Mouse (Mus musculus) CH12.LX (cell line): ENCODE measurements around the gene Hmgcl. TPM values are rescaled to one million over a fixed set of nuclear protein-coding genes. Genes with fewer than 3 reads are reported as not detected.

Experiments
- DNase-seq: peaks from one replicate; pipeline ENCODE4 v3.0.0-alpha.2; 2013; ENCODE audit errors: extremely low read depth
- H3K27ac ChIP-seq: 2 replicates; pipeline ENCODE4 v1.5.1; 2012; ENCODE audit warnings: low read depth, mild to moderate bottlenecking, control low read depth, moderate library complexity; ENCODE audit not compliant: insufficient read depth
- H3K27me3 ChIP-seq: replicated peaks from 2 replicates; pipeline ENCODE3; 2012; ENCODE audit warnings: inconsistent platforms
- H3K36me3 ChIP-seq, 2 experiments: replicated peaks in 1 of 2; 2 replicates each; pipeline versions ENCODE3 to v1.6.1; 2012; ENCODE audit warnings: inconsistent platforms in 1 of 2, low read length in 1 of 2, mild to moderate bottlenecking in 1 of 2, mixed read lengths in 1 of 2, moderate library complexity in 1 of 2; ENCODE audit not compliant: control insufficient read depth in 1 of 2, insufficient read depth in 1 of 2
- H3K4me1 ChIP-seq, 2 experiments: 2 replicates each; pipeline ENCODE4 v1.6.1; 2012; ENCODE audit warnings: inconsistent platforms in 1 of 2, moderate library complexity in 1 of 2; ENCODE audit not compliant: insufficient read depth in 2 of 2, control insufficient read depth in 1 of 2
- H3K4me2 ChIP-seq: 2 replicates; pipeline ENCODE4 v1.6.1; 2012; ENCODE audit warnings: low read depth, mild to moderate bottlenecking, control low read depth; ENCODE audit not compliant: poor library complexity, insufficient read depth, severe bottlenecking
- H3K4me3 ChIP-seq, 3 experiments: fragments of 150-350 bp in 1 of 3; sonication (generic) in 1 of 3; replicated peaks in 1 of 3; 2 replicates each; pipeline versions ENCODE3 to v1.5.1; 2011 to 2012; ENCODE audit warnings: low read depth in 2 of 3, low read length in 2 of 3, mild to moderate bottlenecking in 2 of 3, moderate library complexity in 2 of 3, control low read depth in 1 of 3, improper control_type of control experiment in 1 of 3, inconsistent platforms in 1 of 3, mixed read lengths in 1 of 3; ENCODE audit not compliant: poor library complexity in 1 of 3
- H3K79me2 ChIP-seq: replicated peaks from 2 replicates; pipeline ENCODE4 v1.6.1; 2012; ENCODE audit warnings: mild to moderate bottlenecking, moderate library complexity; ENCODE audit not compliant: control insufficient read depth, poor library complexity, insufficient read depth, severe bottlenecking; ENCODE audit errors: extremely low read depth
- H3K9ac ChIP-seq: 2 replicates; pipeline ENCODE4 v1.6.1; 2012; ENCODE audit warnings: low read depth, mild to moderate bottlenecking, control low read depth, moderate library complexity; ENCODE audit not compliant: insufficient read depth
- H3K9me3 ChIP-seq: replicated peaks from 2 replicates; pipeline ENCODE3; 2012; ENCODE audit warnings: low read length, inconsistent platforms, mixed read lengths
- CHD2 ChIP-seq: IDR thresholded peaks from 2 replicates; pipeline ENCODE4 v1.6.1; 2011; ENCODE audit warnings: low read length, improper control_type of control experiment
- CTCF ChIP-seq, 2 experiments: IDR thresholded peaks in 1 of 2; conservative IDR thresholded peaks in 1 of 2; 2 replicates each; pipeline ENCODE4 v1.5.1; 2011 to 2012; ENCODE audit warnings: low read depth in 2 of 2, low read length in 2 of 2, improper control_type of control experiment in 1 of 2, inconsistent platforms in 1 of 2, mild to moderate bottlenecking in 1 of 2, moderate library complexity in 1 of 2
- ELF1 ChIP-seq: IDR thresholded peaks from 2 replicates; pipeline ENCODE4 v1.6.1; 2014; ENCODE audit warnings: low read depth, mild to moderate bottlenecking, inconsistent platforms, low read length, improper control_type of control experiment
- EP300 ChIP-seq: IDR thresholded peaks from 2 replicates; pipeline ENCODE4 v1.6.1; 2011; ENCODE audit warnings: low read length, improper control_type of control experiment
- JUND ChIP-seq: conservative IDR thresholded peaks from 2 replicates; pipeline ENCODE4 v1.6.1; 2011; ENCODE audit warnings: low read depth, low read length, improper control_type of control experiment
- KAT2A ChIP-seq: IDR thresholded peaks from 2 replicates; pipeline ENCODE4 v1.6.1; 2012; ENCODE audit warnings: low read length, improper control_type of control experiment, inconsistent platforms; ENCODE audit not compliant: insufficient replicate concordance
- MAX ChIP-seq: IDR thresholded peaks from 2 replicates; pipeline ENCODE4 v1.6.1; 2011; ENCODE audit warnings: low read length, improper control_type of control experiment
- MXI1 ChIP-seq: IDR thresholded peaks from 2 replicates; pipeline ENCODE4 v1.6.1; 2011; ENCODE audit warnings: mild to moderate bottlenecking, low read depth, low read length, improper control_type of control experiment
- NELFE ChIP-seq: IDR thresholded peaks from 2 replicates; pipeline ENCODE4 v1.6.1; 2011; ENCODE audit warnings: low read depth, low read length, improper control_type of control experiment
- NRF1 ChIP-seq: IDR thresholded peaks from 2 replicates; pipeline ENCODE4 v1.6.1; 2014; ENCODE audit warnings: low read depth, mild to moderate bottlenecking, inconsistent platforms, low read length, improper control_type of control experiment, moderate library complexity
- PAX5 ChIP-seq: IDR thresholded peaks from 2 replicates; pipeline ENCODE4 v1.6.1; 2012; ENCODE audit warnings: low read length, inconsistent platforms, mixed read lengths
- POLR2A ChIP-seq: IDR thresholded peaks from 2 replicates; pipeline ENCODE4 v1.6.1; 2011; ENCODE audit warnings: low read depth, mild to moderate bottlenecking, improper control_type of control experiment, low read length
- RAD21 ChIP-seq: IDR thresholded peaks from 2 replicates; pipeline ENCODE4 v1.6.1; 2011; ENCODE audit warnings: low read depth, mild to moderate bottlenecking, low read length, improper control_type of control experiment, moderate library complexity
- RCOR1 ChIP-seq: conservative IDR thresholded peaks from 2 replicates; pipeline ENCODE4 v1.6.1; 2012; ENCODE audit warnings: low read depth, mild to moderate bottlenecking, inconsistent platforms, low read length, improper control_type of control experiment
- SIN3A ChIP-seq: IDR thresholded peaks from 2 replicates; pipeline ENCODE4 v1.6.1; 2012; ENCODE audit warnings: low read length, improper control_type of control experiment, inconsistent platforms
- UBTF ChIP-seq: IDR thresholded peaks from 2 replicates; pipeline ENCODE4 v1.6.1; 2012; ENCODE audit warnings: low read depth, mild to moderate bottlenecking, inconsistent platforms, low read length, improper control_type of control experiment, moderate library complexity
- USF1 ChIP-seq: IDR thresholded peaks from 2 replicates; pipeline ENCODE4 v1.6.1; 2014; ENCODE audit warnings: low read depth, mild to moderate bottlenecking, inconsistent platforms, low read length, improper control_type of control experiment
- USF2 ChIP-seq: conservative IDR thresholded peaks from 2 replicates; pipeline ENCODE4 v1.6.1; 2011; ENCODE audit warnings: low read depth, low read length, improper control_type of control experiment
- ZKSCAN1 ChIP-seq: IDR thresholded peaks from 2 replicates; pipeline ENCODE4 v1.6.1; 2012; ENCODE audit warnings: low read depth, inconsistent platforms, low read length, improper control_type of control experiment, borderline replicate concordance
- ZNF384 ChIP-seq: IDR thresholded peaks from 2 replicates; pipeline ENCODE4 v1.6.1; 2012; ENCODE audit warnings: low read depth, low read length, improper control_type of control experiment, inconsistent platforms
- dilution Hi-C: fragments of 300-500 bp; cut with MboI; formaldehyde crosslinking; loops from 2 replicates; pipeline ENCODE4 v1.14.3; 2020; ENCODE audit warnings: low sequenced_read_pairs; ENCODE audit not compliant: extremely low pct_unique_long_range_greater_than_20kb, extremely low pct_ligation_motif_present
- in situ Hi-C: fragments of 300-500 bp; cut with MboI; formaldehyde crosslinking; loops from 3 replicates; pipeline ENCODE4 v1.14.3; 2019; ENCODE audit warnings: low sequenced_read_pairs, low pct_ligation_motif_present, low pct_unique_long_range_greater_than_20kb, mixed read lengths
- polyA plus RNA-seq: library from polyadenylated mRNA; unstranded; fragments of >175 nt; gene quantifications from 2 replicates; pipeline ENCODE4 v1.2.1, GENCODE M21; 2012; ENCODE audit warnings: low read depth; ENCODE audit not compliant: insufficient read length
- total RNA-seq, 2 experiments: library from RNA; depleted of rRNA; stranded (reverse); fragments of 300-350 nt in 1 of 2; fragments of >200 nt in 1 of 2; gene quantifications; 2 replicates each; pipeline ENCODE4 v1.2.3; 2012 to 2014

Gene Hmgcl
- total and polyA plus RNA-seq, 3 experiments: 27.2 to 42.7 (median 39.5) TPM

GRCm38 (mm10) chr4:135925341-135925740, 20.9 kb upstream of the Hmgcl start:
- no peak for TF ChIP-seq PAX5
- TF ChIP-seq EP300: no peak
- no peak for TF ChIP-seq SIN3A
- TF ChIP-seq CTCF (conservative IDR thresholded peaks at IDR 0.05 in 1 of 2, IDR thresholded peaks at IDR 0.05 in 1 of 2; ENCODE audit: low read depth in 2 of 2, low read length in 2 of 2): no peak
- no peak for TF ChIP-seq MAX
- TF ChIP-seq USF2: no peak
- TF ChIP-seq KAT2A: no peak
- no peak for TF ChIP-seq NELFE
- TF ChIP-seq JUND: no peak
- no peak for TF ChIP-seq UBTF
- dilution Hi-C loops (no loop called here), in situ Hi-C loops (no loop called here)
- no peaks in the 10 kb centered on the region for H3K27me3 ChIP-seq
- no peak for DNase-seq
- H3K36me3 ChIP-seq: peaks cover 42 to 72% of the 10 kb centered on the region in 2 experiments
- no peak overlapping the region for H3K27ac ChIP-seq
- H3K4me1 ChIP-seq: peaks cover 0 to 9% of the 10 kb centered on the region in 2 experiments; a peak in 1 of 4 replicates
- H3K79me2 ChIP-seq: 0 out of 2 replicates have a peak, but pooled peaks cover 4% of the 10 kb centered on the region
- no peak overlapping the region for H3K9ac ChIP-seq
- no peaks in the 10 kb centered on the region for H3K9me3 ChIP-seq
- no peak overlapping the region for H3K4me2 ChIP-seq
- no peak overlapping the region for H3K4me3 ChIP-seq

GRCm38 (mm10) chr4:135926195-135926808, 19.9 kb upstream of the Hmgcl start:
- Histone ChIP-seq H3K4me2 (no peak overlapping the region), H3K9ac (no peak overlapping the region), H3K9me3 (no peaks in the 10 kb centered on the region), H3K4me1 (peaks cover 0 to 9% of the 10 kb centered on the region in 2 experiments; a peak in 1 of 4 replicates), H3K27me3 (no peaks in the 10 kb centered on the region), H3K4me3 (no peak overlapping the region), H3K36me3 (peaks cover 48 to 81% of the 10 kb centered on the region in 2 experiments), H3K79me2 (no peaks in the 10 kb centered on the region), H3K27ac (no peak overlapping the region)
- in situ Hi-C loops (no loop called here), dilution Hi-C loops (no loop called here)
- no peak for DNase-seq
- no peak for TF ChIP-seq RCOR1
- no peak for TF ChIP-seq CHD2
- TF ChIP-seq MXI1: no peak
- no peak for TF ChIP-seq SIN3A
- TF ChIP-seq MAX: no peak
- no peak for TF ChIP-seq POLR2A
- TF ChIP-seq ELF1: no peak
- TF ChIP-seq NRF1: no peak
- TF ChIP-seq RAD21: no peak
- no peak for TF ChIP-seq USF1
- TF ChIP-seq CTCF (conservative IDR thresholded peaks at IDR 0.05 in 1 of 2, IDR thresholded peaks at IDR 0.05 in 1 of 2; ENCODE audit: low read depth in 2 of 2, low read length in 2 of 2): no peak
- TF ChIP-seq ZKSCAN1: no peak
- no peak for TF ChIP-seq ZNF384
- TF ChIP-seq NELFE: no peak
- TF ChIP-seq UBTF: no peak
